Mouse (Mus musculus) kidney, adult 2 months (tissue): Measurements from ENCODE around the gene Ubl4a.

Experiments
- CTCF ChIP-seq: fragments of 200-500 bp; conservative IDR thresholded peaks from 2 replicates; pipeline ENCODE4 v1.5.1; 2011; ENCODE audit warnings: low read depth, mild to moderate bottlenecking, control low read depth, low read length, moderate library complexity, mixed read lengths; ENCODE audit not compliant: insufficient read depth, insufficient read length
- POLR2A ChIP-seq: fragments of 200-500 bp; IDR thresholded peaks from one replicate; pipeline ENCODE4 v1.6.1; 2011; ENCODE audit warnings: low read depth, low read length, control low read depth

DNA sequence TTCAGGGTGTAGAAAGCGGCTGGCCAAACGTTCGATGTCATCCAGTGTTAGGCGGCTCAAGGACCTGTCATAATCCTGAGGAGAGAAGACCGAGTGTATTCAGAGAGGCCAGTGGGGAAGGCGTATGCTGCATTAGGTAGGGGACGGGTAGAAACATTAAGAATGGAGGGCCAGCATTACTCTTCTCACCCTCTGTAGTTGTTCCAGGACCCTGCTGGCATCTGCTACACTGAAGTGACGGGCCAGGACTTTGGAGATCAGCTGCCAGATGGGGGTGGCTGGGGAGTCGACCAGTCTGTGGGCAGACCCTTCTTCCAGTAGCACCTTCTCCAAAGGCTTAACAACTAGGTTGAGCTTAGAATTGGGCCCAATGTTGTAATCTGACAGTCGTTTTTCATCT is 5.5 kb downstream of the Ubl4a start:
- TF ChIP-seq POLR2A (no peak), CTCF (no peak)
